Mouse (Mus musculus): Measurements from ENCODE around the gene Rrbp1. TPM values are rescaled to one million over a fixed set of nuclear protein-coding genes. Genes with fewer than 3 reads are reported as not detected.

Gene Rrbp1
- polyA plus RNA-seq, 1 experiment: 43.4 TPM

GRCm38 (mm10) chr2:143915600-143916135 is 95.4 kb downstream of the Rrbp1 start:
- TF ChIP-seq POLR2A (IDR thresholded peaks at IDR 0.05; ENCODE audit: low read depth, low read length): no peak
- TF ChIP-seq CTCF (IDR thresholded peaks at IDR 0.05; ENCODE audit: extremely low read depth, insufficient read depth, insufficient read length, insufficient replicate concordance): no peak
- peak overlapping the region; percentile 88 for H3K4me3 ChIP-seq (ENCODE audit: extremely low read depth, insufficient read depth, insufficient read length)
- H3K4me1 ChIP-seq (ENCODE audit: control insufficient read depth, insufficient read depth, insufficient read length): peaks cover 3% of the 10 kb centered on the region; the same call in 1 of the 2 replicates
- no peak for DNase-seq (ENCODE audit: low read depth in 1 of 2, low spot score in 2 of 2)
- WGBS: under 1% methylated on average over 32 of the region's 32 CpGs
- H3K27ac ChIP-seq (ENCODE audit: insufficient read depth, low read length): peak overlapping the region; percentile 74
- peaks cover 5% of the 10 kb centered on the region for H3K27me3 ChIP-seq (ENCODE audit: control insufficient read depth, insufficient read depth, low read length)
- no peaks in the 10 kb centered on the region for H3K36me3 ChIP-seq (ENCODE audit: control insufficient read depth, insufficient read depth, low read length)

GRCm38 (mm10) chr2:143914760-143915599 is 96.1 kb downstream of the Rrbp1 start, which contains the start of gene Dstn:
TSS of gene Dstn (plus strand) at chr2:143915320.
- Histone ChIP-seq H3K27me3 (ENCODE audit: control insufficient read depth, insufficient read depth, low read length) (peaks cover 5% of the 10 kb centered on the region), H3K4me3 (ENCODE audit: extremely low read depth, insufficient read depth, insufficient read length) (peak within 1 kb of the TSS; percentile 88), H3K4me1 (ENCODE audit: control insufficient read depth, insufficient read depth, insufficient read length) (peaks cover 3% of the 10 kb centered on the region; the same call in 1 of the 2 replicates), H3K27ac (ENCODE audit: insufficient read depth, low read length) (peak within 1 kb of the TSS; percentile 74), H3K36me3 (ENCODE audit: control insufficient read depth, insufficient read depth, low read length) (no peaks in the 10 kb centered on the region)
- peak; percentile 71 for TF ChIP-seq POLR2A (IDR thresholded peaks at IDR 0.05; ENCODE audit: low read depth, low read length)
- TF ChIP-seq CTCF (IDR thresholded peaks at IDR 0.05; ENCODE audit: extremely low read depth, insufficient read depth, insufficient read length, insufficient replicate concordance): no peak
- under 1% methylated on average over 71 of the region's 71 CpGs for WGBS
- peak; percentile 80 to 93 for DNase-seq (ENCODE audit: low read depth in 1 of 2, low spot score in 2 of 2)

- H3K27ac ChIP-seq (ENCODE audit: insufficient read depth, low read length): no peak overlapping the region
- H3K4me1 ChIP-seq (ENCODE audit: control insufficient read depth, insufficient read depth, insufficient read length): peaks cover 3% of the 10 kb centered on the region; the same call in 1 of the 2 replicates
- no peak for DNase-seq (ENCODE audit: low read depth in 1 of 2, low spot score in 2 of 2)
- no peaks in the 10 kb centered on the region for H3K36me3 ChIP-seq (ENCODE audit: control insufficient read depth, insufficient read depth, low read length)
- TF ChIP-seq POLR2A (IDR thresholded peaks at IDR 0.05; ENCODE audit: low read depth, low read length): no peak
- no peak for TF ChIP-seq CTCF (IDR thresholded peaks at IDR 0.05; ENCODE audit: extremely low read depth, insufficient read depth, insufficient read length, insufficient replicate concordance)
- WGBS: 12% methylated on average over 10 of the region's 10 CpGs
- H3K27me3 ChIP-seq (ENCODE audit: control insufficient read depth, insufficient read depth, low read length): peaks cover 5% of the 10 kb centered on the region
- peak overlapping the region; percentile 17 for H3K4me3 ChIP-seq (ENCODE audit: extremely low read depth, insufficient read depth, insufficient read length)
These were observed 96.8 kb downstream of the Rrbp1 start for GRCm38 (mm10) chr2:143914221-143914620.

GRCm38 (mm10) chr2:143912199-143912598 is 98.9 kb downstream of the Rrbp1 start:
- Histone ChIP-seq H3K27me3 (ENCODE audit: control insufficient read depth, insufficient read depth, low read length) (peaks cover 5% of the 10 kb centered on the region), H3K27ac (ENCODE audit: insufficient read depth, low read length) (no peak overlapping the region), H3K36me3 (ENCODE audit: control insufficient read depth, insufficient read depth, low read length) (no peaks in the 10 kb centered on the region), H3K4me1 (ENCODE audit: control insufficient read depth, insufficient read depth, insufficient read length) (peaks cover 3% of the 10 kb centered on the region; the same call in 1 of the 2 replicates), H3K4me3 (ENCODE audit: extremely low read depth, insufficient read depth, insufficient read length) (no peak overlapping the region)
- 77% methylated on average over 2 of the region's 2 CpGs for WGBS
- no peak for DNase-seq (ENCODE audit: low read depth in 1 of 2, low spot score in 2 of 2)
- TF ChIP-seq CTCF (IDR thresholded peaks at IDR 0.05; ENCODE audit: extremely low read depth, insufficient read depth, insufficient read length, insufficient replicate concordance): no peak
- no peak for TF ChIP-seq POLR2A (IDR thresholded peaks at IDR 0.05; ENCODE audit: low read depth, low read length)

- H3K27ac ChIP-seq (ENCODE audit: insufficient read depth, low read length): no peak overlapping the region
- TF ChIP-seq POLR2A (IDR thresholded peaks at IDR 0.05; ENCODE audit: low read depth, low read length) (no peak), CTCF (IDR thresholded peaks at IDR 0.05; ENCODE audit: extremely low read depth, insufficient read depth, insufficient read length, insufficient replicate concordance) (no peak)
- H3K4me3 ChIP-seq (ENCODE audit: extremely low read depth, insufficient read depth, insufficient read length): no peak overlapping the region
- no peak for DNase-seq (ENCODE audit: low read depth in 1 of 2, low spot score in 2 of 2)
- H3K4me1 ChIP-seq (ENCODE audit: control insufficient read depth, insufficient read depth, insufficient read length): no peaks in the 10 kb centered on the region
- H3K27me3 ChIP-seq (ENCODE audit: control insufficient read depth, insufficient read depth, low read length): no peaks in the 10 kb centered on the region; the same call in 1 of the 2 replicates
- H3K36me3 ChIP-seq (ENCODE audit: control insufficient read depth, insufficient read depth, low read length): no peaks in the 10 kb centered on the region
- WGBS: 87% methylated on average over 2 of the region's 2 CpGs
These were observed 101.8 kb downstream of the Rrbp1 start for GRCm38 (mm10) chr2:143909230-143909629.

- Histone ChIP-seq H3K27ac (ENCODE audit: insufficient read depth, low read length) (no peak overlapping the region), H3K4me3 (ENCODE audit: extremely low read depth, insufficient read depth, insufficient read length) (no peak overlapping the region), H3K4me1 (ENCODE audit: control insufficient read depth, insufficient read depth, insufficient read length) (no peaks in the 10 kb centered on the region), H3K27me3 (ENCODE audit: control insufficient read depth, insufficient read depth, low read length) (no peaks in the 10 kb centered on the region), H3K36me3 (ENCODE audit: control insufficient read depth, insufficient read depth, low read length) (no peaks in the 10 kb centered on the region)
- TF ChIP-seq CTCF (IDR thresholded peaks at IDR 0.05; ENCODE audit: extremely low read depth, insufficient read depth, insufficient read length, insufficient replicate concordance) (no peak), POLR2A (IDR thresholded peaks at IDR 0.05; ENCODE audit: low read depth, low read length) (no peak)
- 76% methylated on average over 5 of the region's 5 CpGs for WGBS
- DNase-seq (ENCODE audit: low read depth in 1 of 2, low spot score in 2 of 2): no peak
These were observed 106.2 kb downstream of the Rrbp1 start for GRCm38 (mm10) chr2:143904896-143905295.

All from spleen, adult 2 months (tissue).